Mouse (Mus musculus): ENCODE results near the gene Fads3. TPM values are rescaled to one million over a fixed set of nuclear protein-coding genes. Genes with fewer than 3 reads are reported as not detected.

The Fads3 gene
- polyA plus RNA-seq, 1 experiment from 2014 or later = 3.7 TPM

DNA sequence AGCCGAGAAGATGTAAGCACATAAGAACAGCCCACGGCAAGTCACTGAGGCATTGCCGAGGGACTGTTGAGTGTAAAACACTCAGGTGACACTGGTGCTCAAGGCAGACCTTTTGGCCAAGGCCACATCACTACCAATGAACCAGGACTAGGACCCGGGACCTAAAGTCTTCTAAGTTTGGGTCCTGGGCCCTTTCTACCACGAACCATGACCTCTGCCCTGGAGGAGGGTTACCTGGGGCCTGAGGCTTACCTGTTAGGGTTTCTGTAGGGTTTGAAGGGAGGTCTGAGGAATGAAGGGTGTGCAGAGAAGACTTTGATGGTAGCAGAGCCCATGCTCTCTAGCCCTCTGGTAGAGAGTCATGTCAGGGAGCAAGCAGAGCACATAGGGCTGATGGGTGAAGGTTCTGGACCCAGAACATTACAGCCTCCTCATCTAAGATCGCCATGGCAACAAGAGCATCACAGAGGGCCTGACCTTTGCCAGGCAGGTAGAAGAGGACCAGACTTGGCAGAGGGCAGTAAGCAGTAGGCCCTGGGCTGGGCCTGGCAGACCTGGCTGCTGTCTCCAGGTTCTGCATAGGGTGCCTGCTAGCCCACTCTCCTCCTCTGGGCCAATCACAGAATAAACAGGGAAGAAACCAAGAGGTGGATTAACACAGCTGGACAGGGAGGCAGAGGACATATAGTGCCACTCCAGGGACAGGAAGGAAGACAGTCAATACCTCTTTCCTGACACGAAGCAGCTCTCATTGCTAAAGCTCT is 40.0 kb upstream of the Fads3 start, which contains the start of the genes Best1 and Rab3il1:
Gene Best1, minus strand, starts transcription at position 428 of the 764 bp plus-strand sequence.
Gene Rab3il1, plus strand, starts transcription at position 464 of the 764 bp plus-strand sequence.
- Histone ChIP-seq H3K27ac (replicated peaks; ENCODE audit: low read depth, low read length) (no peak within 1 kb of the TSS), H3K4me1 (ENCODE audit: control insufficient read depth, insufficient read depth, low read length) (no peaks in the 10 kb centered on the region; the same call in 1 of the 2 replicates)

GRCm38 (mm10) chr19:10003696-10004095 is 37.7 kb upstream of the Fads3 start:
- Histone ChIP-seq H3K4me3 (ENCODE audit: low read depth, low read length) (no peak overlapping the region), H3K36me3 (replicated peaks; ENCODE audit: control insufficient read depth, insufficient read depth, low read depth, low read length) (no peaks in the 10 kb centered on the region), H3K9me3 (replicated peaks; ENCODE audit: control insufficient read depth, low read length) (no peaks in the 10 kb centered on the region), H3K27me3 (ENCODE audit: control insufficient read depth, insufficient read depth, low read length) (no peaks in the 10 kb centered on the region), H3K4me1 (ENCODE audit: control insufficient read depth, insufficient read depth, low read length) (no peaks in the 10 kb centered on the region; the same call in 1 of the 2 replicates), H3K27ac (replicated peaks; ENCODE audit: low read depth, low read length) (no peak overlapping the region), H3K9ac (replicated peaks; ENCODE audit: low read length) (no peak overlapping the region), H3K4me2 (ENCODE audit: low read depth, low read length) (no peak overlapping the region)
- WGBS = 90% methylated on average over 1 of the region's 1 CpGs
- DNase-seq (ENCODE audit: low spot score) = no peak
- no peak for ATAC-seq (replicated peaks; ENCODE audit: insufficient number of reproducible peaks, low FRiP score, low TSS enrichment, low read depth)

More for the DNA sequence above, 40.0 kb upstream of the Fads3 start, which contains the start of the genes Best1 and Rab3il1:
- Histone ChIP-seq H3K27me3 (ENCODE audit: control insufficient read depth, insufficient read depth, low read length) (no peaks in the 10 kb centered on the region), H3K36me3 (replicated peaks; ENCODE audit: control insufficient read depth, insufficient read depth, low read depth, low read length) (no peaks in the 10 kb centered on the region), H3K9ac (replicated peaks; ENCODE audit: low read length) (no peak within 1 kb of the TSS), H3K4me3 (ENCODE audit: low read depth, low read length) (no peak within 1 kb of the TSS), H3K4me2 (ENCODE audit: low read depth, low read length) (no peak within 1 kb of the TSS), H3K9me3 (replicated peaks; ENCODE audit: control insufficient read depth, low read length) (no peaks in the 10 kb centered on the region)
- 77% methylated on average over 7 of the region's 7 CpGs for WGBS
- ATAC-seq (replicated peaks; ENCODE audit: insufficient number of reproducible peaks, low FRiP score, low TSS enrichment, low read depth) (no peak), DNase-seq (ENCODE audit: low spot score) (no peak)

- Histone ChIP-seq H3K4me3 (ENCODE audit: low read depth, low read length) (no peak overlapping the region), H3K4me1 (ENCODE audit: control insufficient read depth, insufficient read depth, low read length) (peaks cover 3% of the 10 kb centered on the region), H3K9ac (replicated peaks; ENCODE audit: low read length) (no peak overlapping the region), H3K27me3 (ENCODE audit: control insufficient read depth, insufficient read depth, low read length) (no peaks in the 10 kb centered on the region), H3K36me3 (replicated peaks; ENCODE audit: control insufficient read depth, insufficient read depth, low read depth, low read length) (no peaks in the 10 kb centered on the region), H3K27ac (replicated peaks; ENCODE audit: low read depth, low read length) (no peak overlapping the region), H3K9me3 (replicated peaks; ENCODE audit: control insufficient read depth, low read length) (no peaks in the 10 kb centered on the region), H3K4me2 (ENCODE audit: low read depth, low read length) (no peak overlapping the region)
- DNase-seq (ENCODE audit: low spot score) (no peak), ATAC-seq (replicated peaks; ENCODE audit: insufficient number of reproducible peaks, low FRiP score, low TSS enrichment, low read depth) (no peak)
- WGBS = 82% methylated on average over 1 of the region's 1 CpGs
These were observed 30.0 kb upstream of the Fads3 start for GRCm38 (mm10) chr19:10011408-10011807.

- H3K4me2 ChIP-seq (ENCODE audit: low read depth, low read length) = no peak overlapping the region
- H3K9me3 ChIP-seq (replicated peaks; ENCODE audit: control insufficient read depth, low read length) = no peaks in the 10 kb centered on the region
- 14% methylated on average over 6 of the region's 6 CpGs for WGBS
- ATAC-seq (replicated peaks; ENCODE audit: insufficient number of reproducible peaks, low FRiP score, low TSS enrichment, low read depth) = peak; percentile 63
- H3K27me3 ChIP-seq (ENCODE audit: control insufficient read depth, insufficient read depth, low read length) = no peaks in the 10 kb centered on the region
- no peak overlapping the region for H3K9ac ChIP-seq (replicated peaks; ENCODE audit: low read length)
- peak; percentile 87 for DNase-seq (ENCODE audit: low spot score)
- H3K4me3 ChIP-seq (ENCODE audit: low read depth, low read length) = no peak overlapping the region
- no peaks in the 10 kb centered on the region for H3K36me3 ChIP-seq (replicated peaks; ENCODE audit: control insufficient read depth, insufficient read depth, low read depth, low read length)
- H3K27ac ChIP-seq (replicated peaks; ENCODE audit: low read depth, low read length) = peak overlapping the region; percentile 81
- peaks cover 5% of the 10 kb centered on the region for H3K4me1 ChIP-seq (ENCODE audit: control insufficient read depth, insufficient read depth, low read length)
These were observed 28.5 kb upstream of the Fads3 start for GRCm38 (mm10) chr19:10012827-10013278.

DNA sequence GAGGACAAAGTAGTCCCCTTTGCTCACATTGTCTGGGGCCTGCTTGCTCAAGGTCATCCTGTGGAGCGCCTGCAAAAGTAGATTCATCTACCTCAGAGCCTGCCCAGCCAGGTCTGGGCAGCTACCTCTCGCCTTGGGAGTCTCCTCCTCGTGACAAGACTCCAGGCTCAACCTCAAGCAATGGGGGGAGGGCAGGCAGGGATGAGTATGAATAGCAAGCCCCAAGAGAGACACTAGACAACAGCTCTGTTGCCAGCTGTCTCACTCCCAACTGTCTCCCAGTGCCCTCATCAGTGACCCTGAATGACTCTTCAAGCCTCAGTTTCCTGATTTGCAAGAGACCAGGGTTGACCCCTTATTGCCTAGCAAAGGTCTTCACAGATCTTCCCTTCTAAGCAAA is 28.0 kb upstream of the Fads3 start:
- Histone ChIP-seq H3K27ac (replicated peaks; ENCODE audit: low read depth, low read length) (peak overlapping the region; percentile 81), H3K4me2 (ENCODE audit: low read depth, low read length) (no peak overlapping the region), H3K9ac (replicated peaks; ENCODE audit: low read length) (no peak overlapping the region), H3K27me3 (ENCODE audit: control insufficient read depth, insufficient read depth, low read length) (no peaks in the 10 kb centered on the region), H3K4me1 (ENCODE audit: control insufficient read depth, insufficient read depth, low read length) (peaks cover 5% of the 10 kb centered on the region), H3K4me3 (ENCODE audit: low read depth, low read length) (no peak overlapping the region), H3K9me3 (replicated peaks; ENCODE audit: control insufficient read depth, low read length) (no peaks in the 10 kb centered on the region), H3K36me3 (replicated peaks; ENCODE audit: control insufficient read depth, insufficient read depth, low read depth, low read length) (no peaks in the 10 kb centered on the region)
- WGBS = 14% methylated on average over 3 of the region's 3 CpGs
- DNase-seq (ENCODE audit: low spot score) = no peak
- peak; percentile 0; the same call in 1 of the 2 replicates for ATAC-seq (replicated peaks; ENCODE audit: insufficient number of reproducible peaks, low FRiP score, low TSS enrichment, low read depth)

GRCm38 (mm10) chr19:10013913-10014312 is 27.5 kb upstream of the Fads3 start:
- peaks cover 5% of the 10 kb centered on the region for H3K4me1 ChIP-seq (ENCODE audit: control insufficient read depth, insufficient read depth, low read length)
- peak overlapping the region; percentile 81 for H3K27ac ChIP-seq (replicated peaks; ENCODE audit: low read depth, low read length)
- ATAC-seq (replicated peaks; ENCODE audit: insufficient number of reproducible peaks, low FRiP score, low TSS enrichment, low read depth) (peak; percentile 37), DNase-seq (ENCODE audit: low spot score) (peak; percentile 95)
- H3K27me3 ChIP-seq (ENCODE audit: control insufficient read depth, insufficient read depth, low read length) = no peaks in the 10 kb centered on the region
- H3K4me3 ChIP-seq (ENCODE audit: low read depth, low read length) = no peak overlapping the region
- H3K36me3 ChIP-seq (replicated peaks; ENCODE audit: control insufficient read depth, insufficient read depth, low read depth, low read length) = no peaks in the 10 kb centered on the region
- 27% methylated on average over 5 of the region's 5 CpGs for WGBS
- no peaks in the 10 kb centered on the region for H3K9me3 ChIP-seq (replicated peaks; ENCODE audit: control insufficient read depth, low read length)
- no peak overlapping the region for H3K9ac ChIP-seq (replicated peaks; ENCODE audit: low read length)
- no peak overlapping the region for H3K4me2 ChIP-seq (ENCODE audit: low read depth, low read length)

- ATAC-seq (replicated peaks; ENCODE audit: insufficient number of reproducible peaks, low FRiP score, low TSS enrichment, low read depth) (no peak), DNase-seq (ENCODE audit: low spot score) (no peak)
- H3K27ac ChIP-seq (replicated peaks; ENCODE audit: low read depth, low read length) = no peak overlapping the region; the same call in 1 of the 2 replicates
- no peaks in the 10 kb centered on the region for H3K27me3 ChIP-seq (ENCODE audit: control insufficient read depth, insufficient read depth, low read length)
- no peak overlapping the region for H3K4me3 ChIP-seq (ENCODE audit: low read depth, low read length)
- peaks cover 10% of the 10 kb centered on the region for H3K4me1 ChIP-seq (ENCODE audit: control insufficient read depth, insufficient read depth, low read length)
- H3K36me3 ChIP-seq (replicated peaks; ENCODE audit: control insufficient read depth, insufficient read depth, low read depth, low read length) = no peaks in the 10 kb centered on the region
- no peaks in the 10 kb centered on the region for H3K9me3 ChIP-seq (replicated peaks; ENCODE audit: control insufficient read depth, low read length)
- H3K9ac ChIP-seq (replicated peaks; ENCODE audit: low read length) = no peak overlapping the region
- no peak overlapping the region for H3K4me2 ChIP-seq (ENCODE audit: low read depth, low read length)
- WGBS = 71% methylated on average over 13 of the region's 13 CpGs
These were observed 26.5 kb upstream of the Fads3 start for GRCm38 (mm10) chr19:10014824-10015223.

DNA sequence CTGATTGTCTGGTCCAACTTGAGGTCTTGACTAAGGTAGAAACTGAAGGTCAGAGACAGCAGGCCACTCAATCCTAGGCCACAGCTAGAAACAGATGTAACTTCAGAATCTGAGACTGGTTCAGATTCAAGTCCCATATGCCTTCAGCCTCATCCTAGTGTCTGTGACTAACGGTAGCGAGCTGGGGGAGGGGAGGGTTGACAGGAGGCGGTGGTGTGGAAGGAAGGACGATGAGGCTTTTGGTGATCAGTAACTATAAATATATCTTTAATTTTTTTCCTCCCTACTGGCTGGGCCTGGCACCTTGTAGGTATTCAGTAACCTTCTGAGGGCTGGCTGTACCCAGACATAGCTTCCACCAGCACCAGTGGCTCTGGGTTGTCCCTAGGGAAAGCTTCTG is 25.9 kb upstream of the Fads3 start:
- Histone ChIP-seq H3K9ac (replicated peaks; ENCODE audit: low read length) (no peak overlapping the region), H3K27me3 (ENCODE audit: control insufficient read depth, insufficient read depth, low read length) (no peaks in the 10 kb centered on the region), H3K36me3 (replicated peaks; ENCODE audit: control insufficient read depth, insufficient read depth, low read depth, low read length) (no peaks in the 10 kb centered on the region), H3K4me3 (ENCODE audit: low read depth, low read length) (no peak overlapping the region), H3K4me1 (ENCODE audit: control insufficient read depth, insufficient read depth, low read length) (peaks cover 10% of the 10 kb centered on the region), H3K4me2 (ENCODE audit: low read depth, low read length) (no peak overlapping the region), H3K27ac (replicated peaks; ENCODE audit: low read depth, low read length) (peak overlapping the region; percentile 30; the same call in 1 of the 2 replicates), H3K9me3 (replicated peaks; ENCODE audit: control insufficient read depth, low read length) (no peaks in the 10 kb centered on the region)
- DNase-seq (ENCODE audit: low spot score) (no peak), ATAC-seq (replicated peaks; ENCODE audit: insufficient number of reproducible peaks, low FRiP score, low TSS enrichment, low read depth) (no peak)
- WGBS = 68% methylated on average over 4 of the region's 4 CpGs

Measured in embryonic facial prominence, embryonic 11.5 days (tissue).